Mouse (Mus musculus): ENCODE data around the gene Mettl5. TPM values are rescaled to one million over a fixed set of nuclear protein-coding genes. Genes with fewer than 3 reads are reported as not detected.

The Mettl5 gene
- polyA plus RNA-seq, 1 experiment from 2014 or later = 31.8 TPM

- WGBS = 86% methylated on average over 1 of the region's 1 CpGs
- no peaks in the 10 kb centered on the region for H3K9me3 ChIP-seq
- no peaks in the 10 kb centered on the region for H3K36me3 ChIP-seq
- H3K4me1 ChIP-seq (replicated peaks) = peaks cover under 1% of the 10 kb centered on the region; the same call in 1 of the 2 replicates
- H3K27ac ChIP-seq (replicated peaks) = no peak overlapping the region
- no peak overlapping the region for H3K9ac ChIP-seq
- ATAC-seq (ENCODE audit: low FRiP score, low read depth) = no peak
- H3K27me3 ChIP-seq = no peaks in the 10 kb centered on the region
- no peak overlapping the region for H3K4me2 ChIP-seq
- no peak overlapping the region for H3K4me3 ChIP-seq
These were observed 7.7 kb upstream of the Mettl5 start for GRCm38 (mm10) chr2:69893145-69893544.

- H3K27ac ChIP-seq (replicated peaks) = no peak overlapping the region
- 0 out of 2 replicates have a peak, but pooled peaks cover 4% of the 10 kb centered on the region for H3K4me1 ChIP-seq (replicated peaks)
- no peak overlapping the region for H3K4me2 ChIP-seq
- no peaks in the 10 kb centered on the region for H3K27me3 ChIP-seq
- ATAC-seq (ENCODE audit: low FRiP score, low read depth) = no peak
- no peaks in the 10 kb centered on the region for H3K9me3 ChIP-seq
- no peak overlapping the region for H3K4me3 ChIP-seq
- H3K9ac ChIP-seq = no peak overlapping the region
- WGBS = 75% methylated on average over 7 of the region's 7 CpGs
- H3K36me3 ChIP-seq = no peaks in the 10 kb centered on the region
These were observed 5.4 kb upstream of the Mettl5 start for GRCm38 (mm10) chr2:69890843-69891242.

- no peaks in the 10 kb centered on the region for H3K27me3 ChIP-seq
- H3K4me2 ChIP-seq = no peak overlapping the region
- no peaks in the 10 kb centered on the region for H3K36me3 ChIP-seq
- no peak overlapping the region for H3K4me3 ChIP-seq
- H3K9me3 ChIP-seq = no peaks in the 10 kb centered on the region
- no peak for ATAC-seq (ENCODE audit: low FRiP score, low read depth)
- 85% methylated on average over 2 of the region's 2 CpGs for WGBS
- peaks cover 15% of the 10 kb centered on the region; the same call in 1 of the 2 replicates for H3K4me1 ChIP-seq (replicated peaks)
- no peak overlapping the region for H3K27ac ChIP-seq (replicated peaks)
- H3K9ac ChIP-seq = no peak overlapping the region
These were observed 3.5 kb upstream of the Mettl5 start for GRCm38 (mm10) chr2:69888957-69889356.

GRCm38 (mm10) chr2:69885050-69885449 lies 365 bp downstream of the Mettl5 start:
- H3K9me3 ChIP-seq = no peaks in the 10 kb centered on the region
- H3K9ac ChIP-seq = peak overlapping the region; percentile 64
- H3K4me1 ChIP-seq (replicated peaks) = peaks cover 15% of the 10 kb centered on the region; the same call in 1 of the 2 replicates
- no peaks in the 10 kb centered on the region for H3K27me3 ChIP-seq
- peak overlapping the region; percentile 58; the same call in 1 of the 2 replicates for H3K27ac ChIP-seq (replicated peaks)
- no peak for ATAC-seq (ENCODE audit: low FRiP score, low read depth)
- peak overlapping the region; percentile 73 for H3K4me2 ChIP-seq
- no peaks in the 10 kb centered on the region for H3K36me3 ChIP-seq
- WGBS = 8% methylated on average over 12 of the region's 12 CpGs
- peak overlapping the region; percentile 57 for H3K4me3 ChIP-seq

- Histone ChIP-seq H3K36me3 (no peaks in the 10 kb centered on the region), H3K4me3 (peak overlapping the region; percentile 57), H3K4me1 (replicated peaks) (peaks cover 15% of the 10 kb centered on the region; the same call in 1 of the 2 replicates), H3K4me2 (peak overlapping the region; percentile 73), H3K27me3 (no peaks in the 10 kb centered on the region), H3K9ac (no peak overlapping the region), H3K27ac (replicated peaks) (no peak overlapping the region), H3K9me3 (no peaks in the 10 kb centered on the region)
- ATAC-seq (ENCODE audit: low FRiP score, low read depth) = no peak
- 58% methylated on average over 6 of the region's 6 CpGs for WGBS
These were observed 834 bp downstream of the Mettl5 start for GRCm38 (mm10) chr2:69884581-69884980.

GRCm38 (mm10) chr2:69883990-69884391 lies 1.4 kb downstream of the Mettl5 start:
- no peak for ATAC-seq (ENCODE audit: low FRiP score, low read depth)
- Histone ChIP-seq H3K4me3 (no peak overlapping the region), H3K4me1 (replicated peaks) (peaks cover 15% of the 10 kb centered on the region; the same call in 1 of the 2 replicates), H3K9ac (no peak overlapping the region), H3K27me3 (no peaks in the 10 kb centered on the region), H3K9me3 (no peaks in the 10 kb centered on the region), H3K4me2 (no peak overlapping the region), H3K27ac (replicated peaks) (no peak overlapping the region), H3K36me3 (no peaks in the 10 kb centered on the region)
- 73% methylated on average over 2 of the region's 2 CpGs for WGBS

GRCm38 (mm10) chr2:69862117-69862657 lies 23.2 kb downstream of the Mettl5 start:
- peaks cover 8% of the 10 kb centered on the region for H3K36me3 ChIP-seq
- peak overlapping the region; percentile 91 for H3K4me3 ChIP-seq
- no peaks in the 10 kb centered on the region for H3K27me3 ChIP-seq
- peaks cover 29% of the 10 kb centered on the region for H3K4me1 ChIP-seq (replicated peaks)
- H3K9me3 ChIP-seq = no peaks in the 10 kb centered on the region
- H3K27ac ChIP-seq (replicated peaks) = peak overlapping the region; percentile 88
- ATAC-seq (ENCODE audit: low FRiP score, low read depth) = no peak
- WGBS = 4% methylated on average over 13 of the region's 13 CpGs
- peak overlapping the region; percentile 98 for H3K9ac ChIP-seq
- peak overlapping the region; percentile 64 for H3K4me2 ChIP-seq

GRCm38 (mm10) chr2:69861485-69862091 lies 23.8 kb downstream of the Mettl5 start, which contains the start of gene Ssb:
Gene Ssb, plus strand, starts transcription at chr2:69861562.
- 0 out of 2 replicates have a peak, but pooled peaks cover 4% of the 10 kb centered on the region for H3K36me3 ChIP-seq

GRCm38 (mm10) chr2:69860972-69861452 lies 24.4 kb downstream of the Mettl5 start:
- WGBS = 14% methylated on average over 12 of the region's 13 CpGs
- Histone ChIP-seq H3K27ac (replicated peaks) (peak overlapping the region; percentile 88), H3K4me3 (peak overlapping the region; percentile 91), H3K4me2 (peak overlapping the region; percentile 64), H3K36me3 (no peaks in the 10 kb centered on the region), H3K4me1 (replicated peaks) (peaks cover 29% of the 10 kb centered on the region), H3K9ac (peak overlapping the region; percentile 62), H3K27me3 (no peaks in the 10 kb centered on the region), H3K9me3 (no peaks in the 10 kb centered on the region)
- peak; percentile 75 for ATAC-seq (ENCODE audit: low FRiP score, low read depth)

More at GRCm38 (mm10) chr2:69861485-69862091, 23.8 kb downstream of the Mettl5 start, which contains the start of gene Ssb:
- Histone ChIP-seq H3K9ac (peak within 1 kb of the TSS; percentile 98), H3K27me3 (no peaks in the 10 kb centered on the region), H3K4me1 (replicated peaks) (peaks cover 29% of the 10 kb centered on the region), H3K4me3 (peak within 1 kb of the TSS; percentile 91), H3K27ac (replicated peaks) (peak within 1 kb of the TSS; percentile 88), H3K4me2 (peak within 1 kb of the TSS; percentile 64), H3K9me3 (no peaks in the 10 kb centered on the region)
- 0% methylated on average over 66 of the region's 66 CpGs for WGBS
- ATAC-seq (ENCODE audit: low FRiP score, low read depth) = peak; percentile 98

- WGBS = 78% methylated on average over 1 of the region's 1 CpGs
- Histone ChIP-seq H3K4me3 (no peak overlapping the region), H3K4me2 (no peak overlapping the region), H3K9ac (no peak overlapping the region), H3K36me3 (no peaks in the 10 kb centered on the region), H3K27ac (replicated peaks) (no peak overlapping the region), H3K27me3 (no peaks in the 10 kb centered on the region), H3K9me3 (no peaks in the 10 kb centered on the region), H3K4me1 (replicated peaks) (peaks cover 13% of the 10 kb centered on the region)
- ATAC-seq (ENCODE audit: low FRiP score, low read depth) = no peak
These were observed 27.5 kb downstream of the Mettl5 start for GRCm38 (mm10) chr2:69857882-69858281.

GRCm38 (mm10) chr2:69856392-69856791 lies 29.0 kb downstream of the Mettl5 start:
- Histone ChIP-seq H3K27me3 (no peaks in the 10 kb centered on the region), H3K27ac (replicated peaks) (no peak overlapping the region), H3K9ac (no peak overlapping the region), H3K36me3 (no peaks in the 10 kb centered on the region), H3K4me2 (no peak overlapping the region), H3K4me3 (no peak overlapping the region), H3K4me1 (replicated peaks) (0 out of 2 replicates have a peak, but pooled peaks cover 5% of the 10 kb centered on the region), H3K9me3 (no peaks in the 10 kb centered on the region)
- no peak for ATAC-seq (ENCODE audit: low FRiP score, low read depth)
- WGBS = 73% methylated on average over 8 of the region's 8 CpGs

- no peaks in the 10 kb centered on the region for H3K9me3 ChIP-seq
- no peaks in the 10 kb centered on the region for H3K36me3 ChIP-seq
- H3K9ac ChIP-seq = no peak overlapping the region
- no peak overlapping the region for H3K4me2 ChIP-seq
- ATAC-seq (ENCODE audit: low FRiP score, low read depth) = no peak
- no peaks in the 10 kb centered on the region for H3K27me3 ChIP-seq
- no peak overlapping the region for H3K4me3 ChIP-seq
- H3K27ac ChIP-seq (replicated peaks) = no peak overlapping the region
- no peaks in the 10 kb centered on the region for H3K4me1 ChIP-seq (replicated peaks)
- 56% methylated on average over 2 of the region's 2 CpGs for WGBS
These were observed 33.9 kb downstream of the Mettl5 start for GRCm38 (mm10) chr2:69851427-69852058.
